ENCODE assay signal across 8 mouse cellular contexts in the genomic region with DNA sequence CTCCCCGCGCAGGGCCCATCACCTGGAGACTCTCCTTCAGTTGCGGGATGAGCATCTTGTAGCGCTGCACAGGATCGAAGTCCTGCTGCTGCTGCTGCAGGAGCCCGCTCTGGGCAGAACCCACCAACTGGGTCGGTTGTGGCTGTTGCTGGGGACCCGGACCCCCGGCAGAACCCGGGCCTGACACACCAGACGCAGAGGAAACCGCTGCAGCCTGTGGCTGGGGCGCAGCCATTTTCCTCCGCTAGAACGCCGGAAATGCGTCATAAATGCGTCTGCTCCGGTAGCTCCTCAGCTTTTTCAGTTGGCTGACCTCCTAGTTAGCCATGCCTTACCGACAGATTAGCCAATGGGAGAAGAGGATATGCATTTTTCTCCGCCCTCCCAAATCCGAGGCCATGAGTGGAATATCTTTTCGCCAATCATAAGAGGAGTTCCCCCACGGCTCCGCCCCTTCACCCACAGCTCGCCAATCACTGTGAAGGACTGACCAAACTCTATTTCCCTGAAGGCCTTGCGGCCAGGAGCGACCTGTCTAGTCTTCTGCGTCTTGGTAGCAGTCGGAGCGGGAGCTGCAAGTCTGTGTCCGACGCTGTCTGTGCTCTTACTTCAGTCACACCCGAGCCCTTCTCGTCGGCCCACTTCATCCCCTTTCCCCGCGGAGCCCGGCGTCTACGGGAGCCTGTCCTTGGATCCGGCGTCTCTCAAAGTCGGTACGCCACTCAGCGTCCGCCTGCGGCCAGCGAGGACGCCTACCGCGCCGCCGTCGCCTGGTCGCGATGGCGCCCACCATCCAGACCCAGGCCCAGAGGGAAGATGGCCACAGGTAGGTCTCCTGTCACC. TPM values are rescaled to one million over a fixed set of nuclear protein-coding genes. Genes with fewer than 3 reads are reported as not detected.
DNase-seq lines count a peak whose midpoint lies in the region; ATAC-seq lines count a peak whose summit lies in the region.

A gene (minus strand): TSS at position 280 of the 843 bp plus-strand sequence.
A gene (plus strand): TSS at position 523 of the 843 bp plus-strand sequence.

- peaks cover 18% of the 10 kb centered on the region for H3K4me1 ChIP-seq in hindbrain, embryonic 12.5 days

- H3K4me2 ChIP-seq in hindbrain, embryonic 12.5 days (replicated peaks) = peak within 1 kb of the TSS; percentile 99

- DNase-seq in NIH3T3 (ENCODE audit: low read depth) = peak; percentile 99
- DNase-seq in cerebellum, postnatal 10 days = peak; percentile 96 to 98
- DNase-seq in frontal cortex, postnatal 10 days (ENCODE audit: low spot score in 2 of 2) = peak; percentile 96 to 98
- DNase-seq in layer of hippocampus, postnatal 14 days (ENCODE audit: low spot score in 2 of 2) = peak; percentile 91 to 99
- peak; percentile 95 for DNase-seq in lung, postnatal 14 days
- peak; percentile 98 for DNase-seq in retina, adult 2 months (ENCODE audit: low read depth, low spot score)
- DNase-seq in thymus, postnatal 36 days = peak; percentile 92 to 96

- peaks cover 53% of the 10 kb centered on the region for H3K36me3 ChIP-seq in hindbrain, embryonic 12.5 days

- H3K4me3 ChIP-seq in hindbrain, embryonic 12.5 days = peak within 1 kb of the TSS; percentile 91

- ATAC-seq in hindbrain, embryonic 12.5 days (ENCODE audit: low FRiP score) = peak; percentile 98

- under 1% methylated on average over 58 of the region's 58 CpGs for WGBS in hindbrain, embryonic 12.5 days

- H3K9me3 ChIP-seq in hindbrain, embryonic 12.5 days (replicated peaks) = no peaks in the 10 kb centered on the region

- H3K27ac ChIP-seq in hindbrain, embryonic 12.5 days = peak within 1 kb of the TSS; percentile 86

- H3K9ac ChIP-seq in hindbrain, embryonic 12.5 days = peak within 1 kb of the TSS; percentile 76

- H3K27me3 ChIP-seq in hindbrain, embryonic 12.5 days = no peaks in the 10 kb centered on the region

RNA-seq across cellular contexts. Expression of the first gene that starts in this region (rescaled TPM):
- 39.6 and 42.2 TPM in 2 replicates for polyA plus RNA-seq in hindbrain, embryonic 12.5 days (2016; fragmentation: Nextera tagmentation; extraction: Ambion mirVana)
- 10 to 100 TPM; 19.3 to 20.1 TPM for total RNA-seq in layer of hippocampus, postnatal 14 days (2021)

RNA-seq across cellular contexts. Expression of the second gene that starts in this region (rescaled TPM):
- polyA plus RNA-seq in hindbrain, embryonic 12.5 days (2016; fragmentation: Nextera tagmentation; extraction: Ambion mirVana) = 83.9 and 85.9 TPM in 2 replicates
- total RNA-seq in layer of hippocampus, postnatal 14 days (2021) = 10 to 100 TPM; 73.5 to 74.2 TPM

Comparison
In these comparisons a context has a peak if more than half of its experiments do, and no peak if none do; other contexts are left out.
1. Peak in every context shown above with its lines: DNase-seq, ATAC-seq, H3K4me3 ChIP-seq and H3K27ac ChIP-seq.